Mouse (Mus musculus) layer of hippocampus, adult 8-10 months (tissue): ENCODE results near the gene Atp13a1. TPM values are rescaled to one million over a fixed set of nuclear protein-coding genes. Genes with fewer than 3 reads are reported as not detected.

Experiments used
- DNase-seq, 2 experiments: peaks; one replicate each; pipeline ENCODE4 v3.0.0; 2022; ENCODE audit warnings: low spot score in 2 of 2
- total RNA-seq, 4 experiments: library from RNA; stranded (reverse); gene quantifications; 2 replicates each; pipeline ENCODE4 v1.2.4; 2022

The Atp13a1 gene
- total RNA-seq: 10 to 100 TPM; 37.5 to 40.3 (median 38.9) TPM

- peak; percentile 79 to 88 for DNase-seq
Measured at GRCm38 (mm10) chr8:69790773-69791367, at the start of gene Atp13a1, which contains the start of gene Zfp866. TSS of gene Atp13a1 (plus strand) at chr8:69791163. TSS of gene Zfp866 (minus strand) at chr8:69791178.

- DNase-seq: no peak
Measured at GRCm38 (mm10) chr8:69741231-69741630, 49.7 kb upstream of the Atp13a1 start.

GRCm38 (mm10) chr8:69749544-69750454 lies 41.2 kb upstream of the Atp13a1 start, which contains the start of gene Zfp963:
TSS of gene Zfp963 (minus strand) at chr8:69749970.
- peak; percentile 89 to 93 for DNase-seq

- DNase-seq: no peak
Measured at GRCm38 (mm10) chr8:69752437-69752836, 38.5 kb upstream of the Atp13a1 start.

- no peak for DNase-seq
Measured at GRCm38 (mm10) chr8:69758316-69758715, 32.6 kb upstream of the Atp13a1 start.

GRCm38 (mm10) chr8:69761814-69762445 lies 29.0 kb upstream of the Atp13a1 start:
- DNase-seq: no peak

- DNase-seq: no peak
Measured at GRCm38 (mm10) chr8:69771221-69771620, 19.7 kb upstream of the Atp13a1 start.

GRCm38 (mm10) chr8:69772106-69772505 lies 18.9 kb upstream of the Atp13a1 start:
- no peak for DNase-seq

GRCm38 (mm10) chr8:69774503-69775148 lies 16.3 kb upstream of the Atp13a1 start, which contains the start of gene Gm20422:
TSS of gene Gm20422 (minus strand) at chr8:69774886.
- DNase-seq: peak; percentile 88 to 93

GRCm38 (mm10) chr8:69775149-69775534 lies 15.8 kb upstream of the Atp13a1 start:
- DNase-seq: no peak

GRCm38 (mm10) chr8:69777111-69777510 lies 13.9 kb upstream of the Atp13a1 start:
- DNase-seq: no peak

GRCm38 (mm10) chr8:69789105-69789504 lies 1.9 kb upstream of the Atp13a1 start:
- no peak for DNase-seq

GRCm38 (mm10) chr8:69789731-69790130 lies 1.2 kb upstream of the Atp13a1 start:
- DNase-seq: no peak

- no peak for DNase-seq
Measured at GRCm38 (mm10) chr8:69790364-69790763, 599 bp upstream of the Atp13a1 start.

GRCm38 (mm10) chr8:69791415-69792068 lies 579 bp downstream of the Atp13a1 start:
- no peak for DNase-seq

- DNase-seq: no peak
Measured at GRCm38 (mm10) chr8:69793666-69794065, 2.7 kb downstream of the Atp13a1 start.

GRCm38 (mm10) chr8:69794096-69794495 lies 3.1 kb downstream of the Atp13a1 start:
- DNase-seq: no peak

- no peak for DNase-seq
Measured at GRCm38 (mm10) chr8:69794901-69795300, 3.9 kb downstream of the Atp13a1 start.

- DNase-seq: no peak
Measured at GRCm38 (mm10) chr8:69796721-69797345, 5.9 kb downstream of the Atp13a1 start.

- DNase-seq: no peak
Measured at GRCm38 (mm10) chr8:69797661-69798060, 6.7 kb downstream of the Atp13a1 start.
